Mouse (Mus musculus): ENCODE measurements around the gene Gm42674. TPM values are rescaled to one million over a fixed set of nuclear protein-coding genes. Genes with fewer than 3 reads are reported as not detected.

Gm42674 gene
- total RNA-seq, 1 experiment: not detected

- Histone ChIP-seq H3K4me1 (ENCODE audit: control insufficient read depth in 2 of 2, insufficient read depth in 2 of 2, low read length in 2 of 2, poor library complexity in 1 of 2) (peaks cover 0 to 15% of the 10 kb centered on the region in 2 experiments; a peak in 1 of 4 replicates), H3K4me3 (ENCODE audit: insufficient read depth in 1 of 2, low read depth in 1 of 2, low read length in 2 of 2, poor library complexity in 1 of 2, severe bottlenecking in 1 of 2) (no peak overlapping the region), H3K9me3 (ENCODE audit: control insufficient read depth, insufficient read depth, low read depth, low read length) (no peaks in the 10 kb centered on the region), H3K9ac (ENCODE audit: insufficient read depth, low read depth, low read length, poor library complexity, severe bottlenecking) (no peak overlapping the region), H3K27ac (ENCODE audit: insufficient read depth, low read depth, low read length, poor library complexity, severe bottlenecking) (no peak overlapping the region), H3K36me3 (ENCODE audit: control insufficient read depth, insufficient read depth, low read length, poor library complexity, severe bottlenecking) (no peaks in the 10 kb centered on the region)
- in situ Hi-C loops (cut with MboI; ENCODE audit: low sequenced_read_pairs in 2 of 2, unreplicated experiment in 2 of 2): no loop called here
- TF ChIP-seq ZC3H11A (IDR thresholded peaks at IDR 0.05; ENCODE audit: borderline replicate concordance, low read depth, low read length) (no peak), ZNF384 (IDR thresholded peaks at IDR 0.05; ENCODE audit: low read depth, low read length) (no peak), CHD2 (IDR thresholded peaks at IDR 0.05; ENCODE audit: low read depth, low read length) (no peak), HCFC1 (IDR thresholded peaks at IDR 0.05; ENCODE audit: borderline replicate concordance, insufficient read depth, low read length) (no peak), MAFK (IDR thresholded peaks at IDR 0.05; ENCODE audit: insufficient read depth, low read depth, low read length) (no peak)
- no peak for DNase-seq (ENCODE audit: low read depth, low spot score)
Observed at GRCm38 (mm10) chr3:90612061-90612460, 10.4 kb downstream of the Gm42674 start.

GRCm38 (mm10) chr3:90612728-90613291 lies 11.1 kb downstream of the Gm42674 start, which contains the start of gene S100a6:
Gene S100a6 (plus strand): TSS chr3:90612882.
- no peak within 1 kb of the TSS for H3K27ac ChIP-seq (ENCODE audit: insufficient read depth, low read depth, low read length, poor library complexity, severe bottlenecking)
- peaks cover 0 to 15% of the 10 kb centered on the region in 2 experiments; a peak in 1 of 4 replicates for H3K4me1 ChIP-seq (ENCODE audit: control insufficient read depth in 2 of 2, insufficient read depth in 2 of 2, low read length in 2 of 2, poor library complexity in 1 of 2)
- H3K4me3 ChIP-seq (ENCODE audit: insufficient read depth in 1 of 2, low read depth in 1 of 2, low read length in 2 of 2, poor library complexity in 1 of 2, severe bottlenecking in 1 of 2): peak within 1 kb of the TSS; percentile 41 to 46; a peak in 3 of 4 replicates
- TF ChIP-seq ZC3H11A (IDR thresholded peaks at IDR 0.05; ENCODE audit: borderline replicate concordance, low read depth, low read length): peak; percentile 20; the same call in 1 of the 2 replicates
- TF ChIP-seq MAFK (IDR thresholded peaks at IDR 0.05; ENCODE audit: insufficient read depth, low read depth, low read length): no peak
- no peaks in the 10 kb centered on the region for H3K9me3 ChIP-seq (ENCODE audit: control insufficient read depth, insufficient read depth, low read depth, low read length)
- H3K36me3 ChIP-seq (ENCODE audit: control insufficient read depth, insufficient read depth, low read length, poor library complexity, severe bottlenecking): no peaks in the 10 kb centered on the region
- peak; percentile 74 for DNase-seq (ENCODE audit: low read depth, low spot score)
- H3K9ac ChIP-seq (ENCODE audit: insufficient read depth, low read depth, low read length, poor library complexity, severe bottlenecking): 0 out of 2 replicates have a peak within 1 kb of the TSS, but pooled peaks have one; percentile 2
- in situ Hi-C loops (cut with MboI; ENCODE audit: low sequenced_read_pairs in 2 of 2, unreplicated experiment in 2 of 2): no loop called here

- TF ChIP-seq ZNF384 (IDR thresholded peaks at IDR 0.05; ENCODE audit: low read depth, low read length) (no peak), HCFC1 (IDR thresholded peaks at IDR 0.05; ENCODE audit: borderline replicate concordance, insufficient read depth, low read length) (no peak), CHD2 (IDR thresholded peaks at IDR 0.05; ENCODE audit: low read depth, low read length) (no peak), ZC3H11A (IDR thresholded peaks at IDR 0.05; ENCODE audit: borderline replicate concordance, low read depth, low read length) (no peak), MAFK (IDR thresholded peaks at IDR 0.05; ENCODE audit: insufficient read depth, low read depth, low read length) (no peak)
- no peaks in the 10 kb centered on the region for H3K9me3 ChIP-seq (ENCODE audit: control insufficient read depth, insufficient read depth, low read depth, low read length)
- no peak overlapping the region for H3K9ac ChIP-seq (ENCODE audit: insufficient read depth, low read depth, low read length, poor library complexity, severe bottlenecking)
- no peak overlapping the region for H3K27ac ChIP-seq (ENCODE audit: insufficient read depth, low read depth, low read length, poor library complexity, severe bottlenecking)
- peaks cover 0 to 15% of the 10 kb centered on the region in 2 experiments; a peak in 1 of 4 replicates for H3K4me1 ChIP-seq (ENCODE audit: control insufficient read depth in 2 of 2, insufficient read depth in 2 of 2, low read length in 2 of 2, poor library complexity in 1 of 2)
- in situ Hi-C loops (cut with MboI; ENCODE audit: low sequenced_read_pairs in 2 of 2, unreplicated experiment in 2 of 2): no loop called here
- H3K4me3 ChIP-seq (ENCODE audit: insufficient read depth in 1 of 2, low read depth in 1 of 2, low read length in 2 of 2, poor library complexity in 1 of 2, severe bottlenecking in 1 of 2): peak overlapping the region; percentile 41 to 46; a peak in 2 of 4 replicates
- DNase-seq (ENCODE audit: low read depth, low spot score): no peak
- no peaks in the 10 kb centered on the region for H3K36me3 ChIP-seq (ENCODE audit: control insufficient read depth, insufficient read depth, low read length, poor library complexity, severe bottlenecking)
Observed at GRCm38 (mm10) chr3:90613461-90614147, 11.9 kb downstream of the Gm42674 start.

GRCm38 (mm10) chr3:90614148-90614530 lies 12.4 kb downstream of the Gm42674 start:
- no peak overlapping the region for H3K9ac ChIP-seq (ENCODE audit: insufficient read depth, low read depth, low read length, poor library complexity, severe bottlenecking)
- no peak for DNase-seq (ENCODE audit: low read depth, low spot score)
- TF ChIP-seq ZC3H11A (IDR thresholded peaks at IDR 0.05; ENCODE audit: borderline replicate concordance, low read depth, low read length) (no peak), ZNF384 (IDR thresholded peaks at IDR 0.05; ENCODE audit: low read depth, low read length) (no peak), MAFK (IDR thresholded peaks at IDR 0.05; ENCODE audit: insufficient read depth, low read depth, low read length) (no peak), CHD2 (IDR thresholded peaks at IDR 0.05; ENCODE audit: low read depth, low read length) (no peak), HCFC1 (IDR thresholded peaks at IDR 0.05; ENCODE audit: borderline replicate concordance, insufficient read depth, low read length) (no peak)
- in situ Hi-C loops (cut with MboI; ENCODE audit: low sequenced_read_pairs in 2 of 2, unreplicated experiment in 2 of 2): no loop called here
- no peak overlapping the region for H3K27ac ChIP-seq (ENCODE audit: insufficient read depth, low read depth, low read length, poor library complexity, severe bottlenecking)
- no peak overlapping the region for H3K4me3 ChIP-seq (ENCODE audit: insufficient read depth in 1 of 2, low read depth in 1 of 2, low read length in 2 of 2, poor library complexity in 1 of 2, severe bottlenecking in 1 of 2)
- H3K9me3 ChIP-seq (ENCODE audit: control insufficient read depth, insufficient read depth, low read depth, low read length): no peaks in the 10 kb centered on the region
- no peaks in the 10 kb centered on the region for H3K36me3 ChIP-seq (ENCODE audit: control insufficient read depth, insufficient read depth, low read length, poor library complexity, severe bottlenecking)
- H3K4me1 ChIP-seq (ENCODE audit: control insufficient read depth in 2 of 2, insufficient read depth in 2 of 2, low read length in 2 of 2, poor library complexity in 1 of 2): peaks cover 0 to 15% of the 10 kb centered on the region in 2 experiments; a peak in 1 of 4 replicates

Measured in ES-E14 (cell line).